Mouse (Mus musculus): ENCODE data around the gene Pold3. TPM values are rescaled to one million over a fixed set of nuclear protein-coding genes. Genes with fewer than 3 reads are reported as not detected.

Pold3 gene
- polyA plus RNA-seq (2015; fragmentation: Nextera tagmentation; extraction: Ambion mirVana): 30.7 and 35.6 TPM in 2 replicates

DNA sequence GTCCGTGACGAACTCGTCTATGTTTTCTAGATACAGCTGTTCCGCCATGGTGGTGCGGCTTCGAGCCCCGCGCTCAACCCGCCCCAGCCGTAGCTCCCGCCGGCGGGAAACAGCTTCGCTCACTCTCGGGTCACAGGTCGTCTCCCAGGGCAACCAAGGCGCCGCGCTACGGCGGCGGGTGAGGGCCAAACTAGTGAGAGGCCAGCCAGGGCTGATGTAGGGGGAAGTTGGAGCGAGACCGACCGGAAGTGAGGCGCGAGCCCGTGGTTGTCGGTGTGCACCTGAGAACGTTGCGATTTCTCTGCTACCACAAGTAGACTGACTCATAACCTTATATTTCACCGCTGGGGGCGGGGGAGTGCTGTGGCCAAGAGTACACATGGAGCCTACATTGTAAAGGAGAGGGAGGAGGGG is at the start of gene Pold3:
Gene Pold3 (minus strand): TSS at position 190 of the 414 bp plus-strand sequence.
- 0% methylated on average over 33 of the region's 33 CpGs for WGBS
- Histone ChIP-seq H3K36me3 (peaks cover 6% of the 10 kb centered on the region; the same call in 1 of the 2 replicates), H3K27ac (peak within 1 kb of the TSS; percentile 88), H3K4me1 (replicated peaks) (peaks cover 9% of the 10 kb centered on the region; the same call in 1 of the 2 replicates), H3K9ac (peak within 1 kb of the TSS; percentile 90), H3K4me3 (peak within 1 kb of the TSS; percentile 92), H3K4me2 (peak within 1 kb of the TSS; percentile 73), H3K9me3 (replicated peaks) (no peaks in the 10 kb centered on the region), H3K27me3 (no peaks in the 10 kb centered on the region)
- peak; percentile 96 for ATAC-seq (replicated peaks; ENCODE audit: insufficient number of reproducible peaks, insufficient read depth, low FRiP score, low read depth)

DNA sequence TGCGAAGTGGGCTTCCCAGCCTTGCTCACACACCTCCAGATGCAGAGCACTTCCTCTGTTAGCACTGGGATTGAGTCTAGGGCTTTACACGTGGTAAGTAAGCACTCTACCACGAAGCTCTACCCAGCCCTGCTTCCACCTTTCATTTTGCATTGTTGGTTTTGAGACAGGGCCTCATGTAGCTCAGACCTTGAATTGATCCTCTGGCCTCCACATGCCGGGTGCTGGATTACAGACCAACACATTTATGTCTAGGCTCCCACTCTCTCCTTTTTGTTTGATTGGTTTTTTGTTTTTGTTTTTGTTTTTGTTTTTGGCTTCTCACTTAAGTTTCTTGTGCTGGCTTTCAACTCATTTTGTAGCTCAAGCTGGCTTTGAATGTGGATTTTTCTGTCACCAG is 49.4 kb upstream of the Pold3 start:
- Histone ChIP-seq H3K4me2 (no peak overlapping the region), H3K9me3 (replicated peaks) (no peaks in the 10 kb centered on the region), H3K9ac (no peak overlapping the region), H3K27ac (no peak overlapping the region), H3K27me3 (no peaks in the 10 kb centered on the region), H3K4me1 (replicated peaks) (no peaks in the 10 kb centered on the region), H3K4me3 (no peak overlapping the region), H3K36me3 (no peaks in the 10 kb centered on the region)
- no peak for ATAC-seq (replicated peaks; ENCODE audit: insufficient number of reproducible peaks, insufficient read depth, low FRiP score, low read depth)
- WGBS: 59% methylated on average over 4 of the region's 4 CpGs

DNA sequence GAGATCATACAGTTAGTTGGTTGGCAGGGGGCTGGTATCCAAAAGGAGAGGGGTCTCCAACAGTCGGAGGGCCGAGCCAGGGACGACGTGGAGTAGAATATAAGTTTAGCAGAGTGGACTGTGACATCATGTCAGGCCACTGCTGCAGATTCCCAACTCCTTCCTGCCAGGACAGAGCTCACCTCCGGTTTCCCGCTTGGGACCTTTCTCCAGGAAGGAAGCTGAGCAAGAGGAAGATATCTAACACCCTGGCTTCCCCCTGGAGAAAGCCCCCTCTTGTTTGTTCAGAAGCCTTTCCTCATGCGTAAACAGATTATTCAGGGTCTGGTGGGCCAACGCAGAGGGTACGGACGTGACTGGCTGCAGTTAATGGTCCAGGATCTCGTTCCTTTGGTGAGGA is 47.3 kb upstream of the Pold3 start:
- Histone ChIP-seq H3K9ac (no peak overlapping the region), H3K4me3 (no peak overlapping the region), H3K36me3 (no peaks in the 10 kb centered on the region), H3K9me3 (replicated peaks) (no peaks in the 10 kb centered on the region), H3K4me1 (replicated peaks) (peaks cover 3% of the 10 kb centered on the region; the same call in 1 of the 2 replicates), H3K27ac (no peak overlapping the region), H3K27me3 (no peaks in the 10 kb centered on the region), H3K4me2 (no peak overlapping the region)
- 59% methylated on average over 11 of the region's 11 CpGs for WGBS
- ATAC-seq (replicated peaks; ENCODE audit: insufficient number of reproducible peaks, insufficient read depth, low FRiP score, low read depth): 0 out of 2 replicates have a peak, but pooled peaks have one; percentile 7

DNA sequence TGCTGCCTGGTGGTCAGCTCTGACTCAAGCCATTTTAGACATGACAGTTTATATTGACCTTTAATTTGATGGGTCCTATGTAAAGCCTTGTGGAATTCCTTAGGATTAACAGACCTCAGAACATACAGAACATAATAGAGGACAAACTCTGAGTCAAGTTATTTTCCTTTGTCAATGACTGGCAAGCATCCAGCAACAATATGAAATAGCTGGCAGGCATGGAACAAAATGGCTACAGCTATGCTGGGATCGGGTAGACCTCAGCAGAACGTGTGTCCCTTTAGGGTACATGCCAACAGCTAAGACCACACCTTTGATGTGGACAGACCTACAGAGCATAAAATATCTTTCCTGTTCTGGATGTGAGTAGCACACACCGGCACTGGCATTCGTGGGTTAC is 42.1 kb upstream of the Pold3 start:
- H3K9ac ChIP-seq: no peak overlapping the region
- peaks cover 12% of the 10 kb centered on the region for H3K4me1 ChIP-seq (replicated peaks)
- no peaks in the 10 kb centered on the region for H3K9me3 ChIP-seq (replicated peaks)
- H3K4me2 ChIP-seq: no peak overlapping the region
- no peaks in the 10 kb centered on the region for H3K36me3 ChIP-seq
- no peak overlapping the region for H3K27ac ChIP-seq
- 63% methylated on average over 4 of the region's 4 CpGs for whole genome bisulfite sequencing
- no peak overlapping the region for H3K4me3 ChIP-seq
- H3K27me3 ChIP-seq: no peaks in the 10 kb centered on the region
- ATAC-seq (replicated peaks; ENCODE audit: insufficient number of reproducible peaks, insufficient read depth, low FRiP score, low read depth): no peak

DNA sequence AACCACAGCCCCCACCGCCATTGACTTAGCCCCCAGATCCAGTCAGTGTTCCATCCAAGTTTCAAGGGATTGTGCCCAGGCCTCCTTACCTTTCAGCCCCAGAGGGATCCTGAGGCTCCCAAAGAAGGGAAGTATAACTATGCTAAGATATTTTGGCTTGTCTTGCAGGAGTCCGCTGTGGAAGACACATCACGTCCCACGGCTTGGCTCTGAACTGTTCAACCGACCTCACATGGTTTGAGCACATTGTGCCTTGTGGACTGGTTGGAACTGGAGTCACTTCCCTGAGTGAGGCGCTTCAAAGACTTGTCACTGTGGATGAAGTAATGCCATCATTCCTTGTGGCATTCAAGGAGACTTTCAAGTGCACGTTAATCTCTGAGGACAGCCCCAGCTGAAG is 38.6 kb upstream of the Pold3 start:
- Histone ChIP-seq H3K27ac (peak overlapping the region; percentile 98), H3K4me3 (peak overlapping the region; percentile 94), H3K9me3 (replicated peaks) (no peaks in the 10 kb centered on the region), H3K4me2 (peak overlapping the region; percentile 97), H3K27me3 (no peaks in the 10 kb centered on the region), H3K9ac (peak overlapping the region; percentile 89), H3K36me3 (no peaks in the 10 kb centered on the region), H3K4me1 (replicated peaks) (peaks cover 12% of the 10 kb centered on the region)
- no peak for ATAC-seq (replicated peaks; ENCODE audit: insufficient number of reproducible peaks, insufficient read depth, low FRiP score, low read depth)
- 64% methylated on average over 7 of the region's 7 CpGs for WGBS

DNA sequence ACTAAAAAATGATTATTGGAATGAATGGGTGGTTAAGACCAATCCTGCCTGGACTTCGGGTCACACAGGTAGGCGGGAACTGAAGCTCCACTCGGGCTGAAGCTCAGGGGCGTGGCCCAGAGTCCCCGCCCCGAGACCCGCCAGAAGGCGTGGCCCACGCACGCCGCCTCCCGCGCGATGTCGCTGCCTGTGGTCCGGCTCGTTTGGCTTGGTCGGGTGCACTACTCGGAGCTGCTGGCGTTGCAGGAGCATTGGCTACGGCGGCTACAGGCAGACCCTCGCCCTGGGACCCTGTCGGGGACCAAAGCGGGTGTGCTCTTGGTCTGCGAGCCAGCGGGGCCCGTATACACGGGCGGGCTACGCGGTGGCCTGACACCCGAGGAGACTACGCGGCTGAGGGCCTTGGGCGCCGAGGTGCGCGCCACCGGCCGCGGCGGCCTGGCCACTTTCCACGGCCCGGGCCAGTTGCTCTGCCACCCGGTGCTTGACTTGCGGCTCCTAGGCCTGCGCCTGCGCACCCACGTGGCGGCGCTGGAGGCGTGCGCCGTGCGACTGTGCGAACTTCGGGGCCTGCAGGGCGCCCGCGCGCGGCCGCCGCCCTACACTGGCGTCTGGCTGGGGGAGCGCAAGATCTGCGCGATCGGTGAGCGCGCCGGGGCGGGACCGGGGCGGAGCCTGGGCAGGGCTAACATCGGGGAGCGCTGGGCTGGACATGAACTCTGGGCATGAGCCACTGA is 37.9 kb upstream of the Pold3 start, which contains the start of gene Lipt2:
Gene Lipt2 (plus strand): TSS at position 173 of the 737 bp plus-strand sequence.
- Histone ChIP-seq H3K27me3 (no peaks in the 10 kb centered on the region), H3K4me3 (peak within 1 kb of the TSS; percentile 94), H3K9ac (peak within 1 kb of the TSS; percentile 89), H3K9me3 (replicated peaks) (no peaks in the 10 kb centered on the region), H3K4me1 (replicated peaks) (peaks cover 12% of the 10 kb centered on the region), H3K27ac (peak within 1 kb of the TSS; percentile 98), H3K36me3 (no peaks in the 10 kb centered on the region), H3K4me2 (peak within 1 kb of the TSS; percentile 97)
- under 1% methylated on average over 78 of the region's 78 CpGs for WGBS
- ATAC-seq (replicated peaks; ENCODE audit: insufficient number of reproducible peaks, insufficient read depth, low FRiP score, low read depth): peak; percentile 97

DNA sequence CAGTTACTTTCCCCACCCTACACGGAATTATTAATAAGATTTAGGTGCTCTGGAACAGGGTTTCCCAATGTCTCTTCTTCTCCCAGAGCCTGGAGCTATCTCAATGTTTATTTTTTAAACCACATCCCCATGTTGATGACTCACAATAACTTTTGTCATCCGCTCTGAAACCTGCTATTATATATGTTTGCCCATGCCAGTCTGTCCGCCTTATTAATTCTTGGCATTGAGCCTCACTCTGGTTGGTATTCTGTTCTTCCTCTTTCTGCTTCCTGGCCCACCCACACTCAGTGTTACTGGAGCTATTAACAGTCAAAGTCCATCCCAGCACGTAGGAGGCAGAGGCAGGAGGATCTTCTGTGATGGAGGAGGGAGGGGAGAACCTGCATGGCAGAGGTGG is 36.3 kb upstream of the Pold3 start:
- no peak for ATAC-seq (replicated peaks; ENCODE audit: insufficient number of reproducible peaks, insufficient read depth, low FRiP score, low read depth)
- 66% methylated on average over 4 of the region's 4 CpGs for WGBS
- H3K4me3 ChIP-seq: no peak overlapping the region

DNA sequence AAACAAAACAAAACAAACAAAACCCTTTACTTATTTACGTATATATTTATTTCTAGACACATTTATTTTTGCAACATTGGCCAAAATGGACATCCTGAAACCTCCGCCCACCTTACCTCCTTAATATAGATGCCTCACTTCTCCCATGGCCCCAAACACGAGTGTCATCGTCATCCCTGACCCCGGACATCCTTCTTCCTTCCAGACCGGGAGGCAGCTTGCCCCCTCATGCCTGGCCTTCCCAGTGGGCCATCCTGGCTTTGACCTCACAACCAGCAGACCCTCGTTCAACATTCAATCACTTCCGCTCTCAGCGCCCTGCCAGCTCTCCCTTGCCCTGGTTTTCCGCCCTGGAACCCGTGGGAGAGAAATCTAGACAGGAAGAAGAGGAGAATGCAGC is 29.3 kb upstream of the Pold3 start:
- Histone ChIP-seq H3K27me3 (no peaks in the 10 kb centered on the region), H3K4me3 (no peak overlapping the region), H3K27ac (no peak overlapping the region), H3K4me1 (replicated peaks) (no peaks in the 10 kb centered on the region), H3K36me3 (no peaks in the 10 kb centered on the region), H3K4me2 (no peak overlapping the region), H3K9ac (no peak overlapping the region), H3K9me3 (replicated peaks) (no peaks in the 10 kb centered on the region)
- ATAC-seq (replicated peaks; ENCODE audit: insufficient number of reproducible peaks, insufficient read depth, low FRiP score, low read depth): no peak
- WGBS: 79% methylated on average over 11 of the region's 11 CpGs

More for the DNA sequence above, 36.3 kb upstream of the Pold3 start:
- no peaks in the 10 kb centered on the region for H3K9me3 ChIP-seq (replicated peaks)
- no peak overlapping the region for H3K4me2 ChIP-seq
- no peaks in the 10 kb centered on the region for H3K27me3 ChIP-seq
- no peaks in the 10 kb centered on the region for H3K36me3 ChIP-seq
- no peak overlapping the region for H3K27ac ChIP-seq
- no peak overlapping the region for H3K9ac ChIP-seq
- peaks cover 5% of the 10 kb centered on the region; the same call in 1 of the 2 replicates for H3K4me1 ChIP-seq (replicated peaks)

DNA sequence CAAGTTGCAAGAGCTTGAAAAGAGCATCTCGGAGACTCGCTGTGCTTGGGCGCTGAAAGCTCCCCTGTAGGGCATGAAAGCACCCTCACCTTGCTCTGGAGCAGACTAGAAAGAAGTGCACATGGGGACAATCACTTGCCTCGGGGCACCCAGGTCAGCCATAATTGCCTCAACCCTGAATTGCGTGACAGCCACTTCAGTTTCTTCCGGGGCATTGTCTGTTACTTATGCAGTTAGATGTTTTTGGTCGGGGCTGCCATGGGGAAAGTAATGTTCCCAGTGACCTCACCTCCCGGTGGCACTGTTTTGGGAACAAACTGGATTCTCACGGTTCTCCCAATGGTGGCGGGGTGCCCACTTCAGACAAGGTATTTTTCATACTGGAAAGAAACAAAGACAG is 28.7 kb upstream of the Pold3 start:
- Histone ChIP-seq H3K27me3 (no peaks in the 10 kb centered on the region), H3K9me3 (replicated peaks) (no peaks in the 10 kb centered on the region), H3K9ac (no peak overlapping the region), H3K27ac (no peak overlapping the region), H3K4me3 (no peak overlapping the region), H3K36me3 (no peaks in the 10 kb centered on the region), H3K4me2 (no peak overlapping the region), H3K4me1 (replicated peaks) (no peaks in the 10 kb centered on the region)
- no peak for ATAC-seq (replicated peaks; ENCODE audit: insufficient number of reproducible peaks, insufficient read depth, low FRiP score, low read depth)
- WGBS: 57% methylated on average over 10 of the region's 10 CpGs

DNA sequence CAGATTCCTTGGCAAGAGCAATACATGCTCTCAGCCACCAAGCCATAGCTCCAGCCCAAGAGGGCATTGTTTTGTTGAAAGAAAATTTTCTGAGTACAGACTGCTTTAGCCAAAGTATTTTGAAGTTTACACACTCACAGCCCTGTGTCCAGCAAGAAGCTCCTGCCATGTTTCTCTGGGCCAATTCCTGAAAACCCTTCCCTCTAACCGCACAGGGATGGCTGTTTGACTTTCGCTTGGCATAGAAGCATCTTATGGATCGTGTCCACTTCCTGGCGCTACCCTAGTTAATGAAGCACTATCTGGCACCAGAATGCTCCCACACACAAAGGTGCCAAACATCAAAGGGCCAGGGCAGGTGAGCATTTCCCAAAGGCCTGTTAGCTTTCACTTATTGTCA is 27.2 kb upstream of the Pold3 start:
- WGBS: 88% methylated on average over 4 of the region's 4 CpGs
- Histone ChIP-seq H3K9ac (no peak overlapping the region), H3K27me3 (no peaks in the 10 kb centered on the region), H3K4me1 (replicated peaks) (no peaks in the 10 kb centered on the region), H3K4me2 (no peak overlapping the region), H3K27ac (no peak overlapping the region), H3K4me3 (no peak overlapping the region), H3K36me3 (no peaks in the 10 kb centered on the region), H3K9me3 (replicated peaks) (no peaks in the 10 kb centered on the region)
- no peak for ATAC-seq (replicated peaks; ENCODE audit: insufficient number of reproducible peaks, insufficient read depth, low FRiP score, low read depth)

DNA sequence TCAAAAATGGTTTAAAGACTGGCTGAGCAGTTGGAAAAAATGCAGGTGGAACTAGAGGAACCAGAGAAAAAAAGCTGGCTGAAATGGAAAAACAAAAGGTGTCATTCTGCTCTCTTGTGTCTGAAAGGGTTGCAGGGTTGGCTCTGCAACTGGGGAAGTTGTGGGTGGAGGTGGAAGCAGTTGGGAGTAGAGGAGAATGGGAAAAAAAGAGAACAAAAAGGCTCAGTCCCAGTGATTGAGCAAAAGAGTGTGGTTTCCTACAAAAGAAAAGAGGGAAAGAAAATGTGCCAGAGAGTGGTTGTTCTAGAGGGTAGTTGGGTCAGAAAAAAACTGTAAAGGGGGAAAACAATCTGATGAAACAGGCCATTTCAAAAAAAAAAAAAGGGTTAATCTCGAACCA is 19.2 kb upstream of the Pold3 start:
- H3K9me3 ChIP-seq (replicated peaks): no peaks in the 10 kb centered on the region
- H3K27me3 ChIP-seq: no peaks in the 10 kb centered on the region
- WGBS: 67% methylated on average over 1 of the region's 1 CpGs
- H3K4me1 ChIP-seq (replicated peaks): no peaks in the 10 kb centered on the region
- H3K9ac ChIP-seq: no peak overlapping the region
- H3K36me3 ChIP-seq: no peaks in the 10 kb centered on the region
- no peak overlapping the region for H3K4me2 ChIP-seq
- no peak overlapping the region for H3K27ac ChIP-seq
- ATAC-seq (replicated peaks; ENCODE audit: insufficient number of reproducible peaks, insufficient read depth, low FRiP score, low read depth): no peak
- H3K4me3 ChIP-seq: no peak overlapping the region

DNA sequence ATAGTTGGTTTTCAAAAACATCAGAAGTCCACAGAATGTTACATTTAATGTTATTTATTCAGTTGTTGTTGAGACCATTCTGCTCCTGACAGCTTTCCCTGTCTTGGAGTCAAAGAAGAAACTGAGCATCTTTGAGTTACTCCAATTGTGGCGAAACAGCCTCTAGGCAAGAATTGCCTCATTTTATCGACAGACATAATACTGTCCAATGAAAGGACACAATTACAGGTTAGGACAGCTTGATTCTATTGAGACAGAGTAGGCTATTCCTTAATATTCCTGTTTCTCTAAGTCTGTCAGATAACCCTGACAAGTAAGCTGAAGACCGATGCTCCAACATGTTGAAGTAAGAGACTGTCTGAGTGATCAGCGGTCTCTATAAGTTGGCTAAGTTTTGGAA is 16.7 kb upstream of the Pold3 start:
- no peak for ATAC-seq (replicated peaks; ENCODE audit: insufficient number of reproducible peaks, insufficient read depth, low FRiP score, low read depth)
- no peaks in the 10 kb centered on the region for H3K36me3 ChIP-seq
- H3K4me1 ChIP-seq (replicated peaks): no peaks in the 10 kb centered on the region
- H3K27me3 ChIP-seq: no peaks in the 10 kb centered on the region
- H3K4me2 ChIP-seq: no peak overlapping the region
- H3K9me3 ChIP-seq (replicated peaks): no peaks in the 10 kb centered on the region
- WGBS: 91% methylated on average over 4 of the region's 4 CpGs
- H3K4me3 ChIP-seq: no peak overlapping the region
- no peak overlapping the region for H3K9ac ChIP-seq
- no peak overlapping the region for H3K27ac ChIP-seq
